Mouse (Mus musculus): ENCODE measurements at regions not wholly inside any gene's neighbourhood (a gene's known extent, or its start where the extent isn't known, plus 50 kb on each side); places are given as distances from the start of the nearest gene placed in this dataset.
"Not testable (repeated sequence)": the region's sequence is repeated elsewhere in the genome, so short reads cannot be mapped to it uniquely, and the experiment has no call there.

DNA sequence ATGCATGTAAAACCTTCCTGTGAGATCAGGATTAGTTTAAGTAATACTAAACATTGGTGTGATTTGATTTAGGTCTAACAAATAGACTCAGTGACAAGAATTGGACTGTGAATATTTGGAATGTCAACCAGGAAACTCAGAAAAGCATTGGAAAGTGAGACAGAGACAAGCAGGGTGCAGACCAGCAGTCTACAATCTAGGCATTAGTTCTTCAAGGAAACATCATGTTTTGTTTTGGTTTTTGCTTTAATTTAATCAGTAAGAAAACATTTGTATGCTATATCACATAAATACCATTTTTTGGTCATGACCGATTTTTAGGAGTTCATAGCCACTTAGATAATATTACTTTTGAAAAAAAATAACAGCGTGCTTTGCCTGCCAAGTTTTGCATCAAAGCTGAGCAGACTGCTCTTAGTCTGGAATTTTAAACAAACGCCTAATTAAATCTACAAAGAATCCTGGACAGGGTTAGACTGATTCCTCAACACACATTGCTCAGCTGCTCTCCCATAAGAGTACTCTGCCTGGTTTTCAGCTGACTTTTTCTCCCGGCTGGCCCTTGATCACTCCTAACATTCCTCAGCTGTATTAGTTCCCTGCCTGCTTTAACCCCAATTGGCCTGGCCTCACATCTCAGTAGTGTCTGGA is 396.5 kb upstream of the Kcnh7 start:
- Histone ChIP-seq H3K4me3 (ENCODE audit: low read depth, low read length) (no peak overlapping the region), H3K36me3 (ENCODE audit: insufficient read depth, low read length) (no peaks in the 10 kb centered on the region), H3K4me2 (ENCODE audit: low read depth, low read length, poor library complexity, severe bottlenecking) (no peak overlapping the region), H3K27ac (ENCODE audit: low read depth, low read length) (no peak overlapping the region), H3K9me3 (ENCODE audit: low read length) (no peaks in the 10 kb centered on the region), H3K27me3 (ENCODE audit: insufficient read depth, low read length) (no peaks in the 10 kb centered on the region), H3K4me1 (ENCODE audit: insufficient read depth, low read length) (no peaks in the 10 kb centered on the region), H3K9ac (replicated peaks; ENCODE audit: low read length, poor library complexity, severe bottlenecking) (no peak overlapping the region)
- ATAC-seq (ENCODE audit: low FRiP score) (no peak), DNase-seq (ENCODE audit: low spot score) (no peak)
- TF ChIP-seq CTCF (IDR thresholded peaks at IDR 0.05), result no peak
- 74% methylated on average over 4 of the region's 4 CpGs for WGBS

DNA sequence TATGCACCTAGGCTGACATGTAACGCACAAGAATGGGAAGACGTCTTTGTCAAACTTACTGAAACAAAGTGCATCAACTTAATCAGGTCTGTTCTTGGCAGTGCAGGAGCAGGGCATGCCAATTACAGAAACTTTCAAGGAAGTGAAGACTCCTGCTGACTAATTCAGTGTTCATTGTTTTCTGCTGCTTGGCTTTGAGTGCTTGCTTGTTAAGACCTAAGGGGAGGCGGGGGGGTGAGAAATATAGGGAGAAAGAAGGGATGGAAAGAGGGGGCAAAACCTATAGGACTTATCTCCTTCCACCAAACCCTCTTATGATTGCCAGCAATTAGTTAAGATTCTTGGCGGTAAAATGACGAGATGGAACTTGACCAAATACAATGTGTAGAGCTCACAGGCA is 391.1 kb upstream of the Kcnh7 start:
- Histone ChIP-seq H3K9me3 (ENCODE audit: low read length) (no peaks in the 10 kb centered on the region), H3K27ac (ENCODE audit: low read depth, low read length) (no peak overlapping the region), H3K4me1 (ENCODE audit: insufficient read depth, low read length) (no peaks in the 10 kb centered on the region), H3K36me3 (ENCODE audit: insufficient read depth, low read length) (no peaks in the 10 kb centered on the region), H3K4me3 (ENCODE audit: low read depth, low read length) (no peak overlapping the region), H3K4me2 (ENCODE audit: low read depth, low read length, poor library complexity, severe bottlenecking) (no peak overlapping the region), H3K9ac (replicated peaks; ENCODE audit: low read length, poor library complexity, severe bottlenecking) (no peak overlapping the region), H3K27me3 (ENCODE audit: insufficient read depth, low read length) (no peaks in the 10 kb centered on the region)
- no peak for TF ChIP-seq CTCF (IDR thresholded peaks at IDR 0.05)
- DNase-seq (ENCODE audit: low spot score) (no peak), ATAC-seq (ENCODE audit: low FRiP score) (no peak)
- WGBS, result 45% methylated on average over 5 of the region's 5 CpGs

DNA sequence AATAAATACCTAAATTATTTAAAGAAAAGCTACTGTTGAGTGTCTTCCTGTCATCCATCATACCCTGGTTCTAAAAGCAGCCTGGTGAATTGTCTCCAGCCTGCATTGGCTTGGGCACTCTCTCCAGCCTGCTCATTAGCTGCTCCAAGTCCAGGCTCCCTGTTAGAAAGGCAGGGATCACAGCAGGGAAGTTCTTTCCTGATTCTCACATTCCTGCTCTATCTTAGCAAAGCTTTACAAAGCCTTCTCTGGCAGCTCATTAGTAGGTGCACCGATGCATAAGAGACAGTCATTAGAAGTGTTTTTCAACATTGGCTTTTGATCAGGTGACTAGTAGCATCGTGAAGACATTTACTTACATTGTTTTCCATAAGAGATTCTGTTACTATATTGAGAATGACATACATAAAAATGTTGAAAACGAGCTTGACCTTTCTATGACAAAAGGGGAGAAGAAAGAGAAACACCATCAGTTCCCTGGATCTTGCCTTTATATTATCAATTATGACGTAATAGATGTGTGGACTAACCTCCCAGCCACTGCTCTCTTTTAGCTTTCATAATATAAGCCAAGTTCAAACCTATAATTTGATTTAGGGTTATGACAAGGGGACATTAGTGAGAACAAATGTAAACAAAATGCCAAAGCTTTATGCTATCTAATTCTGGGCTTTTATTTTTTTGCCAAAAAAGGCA is 390.1 kb upstream of the Kcnh7 start:
- Histone ChIP-seq H3K4me3 (ENCODE audit: low read depth, low read length) (no peak overlapping the region), H3K4me2 (ENCODE audit: low read depth, low read length, poor library complexity, severe bottlenecking) (no peak overlapping the region), H3K4me1 (ENCODE audit: insufficient read depth, low read length) (no peaks in the 10 kb centered on the region), H3K27ac (ENCODE audit: low read depth, low read length) (no peak overlapping the region), H3K27me3 (ENCODE audit: insufficient read depth, low read length) (no peaks in the 10 kb centered on the region), H3K9ac (replicated peaks; ENCODE audit: low read length, poor library complexity, severe bottlenecking) (no peak overlapping the region), H3K36me3 (ENCODE audit: insufficient read depth, low read length) (no peaks in the 10 kb centered on the region), H3K9me3 (ENCODE audit: low read length) (no peaks in the 10 kb centered on the region)
- WGBS, result 14% methylated on average over 4 of the region's 4 CpGs
- DNase-seq (ENCODE audit: low spot score), result peak; percentile 28
- no peak for ATAC-seq (ENCODE audit: low FRiP score)
- no peak for TF ChIP-seq CTCF (IDR thresholded peaks at IDR 0.05)

DNA sequence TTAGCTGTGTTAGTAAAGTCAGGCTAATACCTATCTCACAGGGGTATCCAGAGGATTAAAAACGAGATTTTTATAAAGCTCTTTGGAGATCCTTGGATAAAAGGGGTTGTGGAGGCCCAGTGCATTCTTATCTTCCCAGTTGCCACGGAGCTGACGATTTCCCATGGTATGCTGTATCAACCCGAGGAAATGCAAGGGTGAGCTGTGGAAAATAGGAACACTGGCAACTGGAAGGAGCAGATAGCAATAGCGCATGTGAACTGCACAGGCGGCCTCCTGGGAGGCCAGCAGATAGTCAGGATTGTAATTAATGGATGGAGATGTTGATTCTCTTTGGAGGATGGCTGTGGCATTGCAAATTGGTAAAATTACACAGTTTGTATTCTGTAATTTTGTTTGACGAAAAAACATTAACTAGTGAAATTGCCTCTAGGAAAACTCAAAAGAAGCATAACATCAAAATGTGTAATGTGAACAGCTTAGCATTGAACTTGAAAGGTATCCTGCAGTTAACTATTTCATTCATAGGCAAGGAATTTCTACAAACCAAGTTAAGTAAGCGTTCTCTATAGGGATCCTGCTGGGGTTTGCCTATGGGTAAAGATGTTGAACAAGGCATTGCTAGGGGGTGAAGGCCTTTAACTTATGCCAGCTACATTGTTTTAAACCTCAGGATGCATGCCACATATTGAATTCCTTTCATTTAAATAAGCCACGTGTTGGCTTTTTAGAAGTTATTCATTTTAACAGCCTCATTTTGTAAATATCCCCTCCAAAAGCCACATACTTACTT is 389.1 kb upstream of the Kcnh7 start:
- no peaks in the 10 kb centered on the region for H3K9me3 ChIP-seq (ENCODE audit: low read length)
- no peak overlapping the region for H3K27ac ChIP-seq (ENCODE audit: low read depth, low read length)
- H3K4me1 ChIP-seq (ENCODE audit: insufficient read depth, low read length), result no peaks in the 10 kb centered on the region
- no peak overlapping the region for H3K9ac ChIP-seq (replicated peaks; ENCODE audit: low read length, poor library complexity, severe bottlenecking)
- WGBS, result 19% methylated on average over 9 of the region's 9 CpGs
- no peaks in the 10 kb centered on the region for H3K36me3 ChIP-seq (ENCODE audit: insufficient read depth, low read length)
- no peak overlapping the region for H3K4me3 ChIP-seq (ENCODE audit: low read depth, low read length)
- ATAC-seq (ENCODE audit: low FRiP score) (no peak), DNase-seq (ENCODE audit: low spot score) (no peak)
- H3K4me2 ChIP-seq (ENCODE audit: low read depth, low read length, poor library complexity, severe bottlenecking), result no peak overlapping the region
- H3K27me3 ChIP-seq (ENCODE audit: insufficient read depth, low read length), result no peaks in the 10 kb centered on the region
- TF ChIP-seq CTCF (IDR thresholded peaks at IDR 0.05), result no peak

DNA sequence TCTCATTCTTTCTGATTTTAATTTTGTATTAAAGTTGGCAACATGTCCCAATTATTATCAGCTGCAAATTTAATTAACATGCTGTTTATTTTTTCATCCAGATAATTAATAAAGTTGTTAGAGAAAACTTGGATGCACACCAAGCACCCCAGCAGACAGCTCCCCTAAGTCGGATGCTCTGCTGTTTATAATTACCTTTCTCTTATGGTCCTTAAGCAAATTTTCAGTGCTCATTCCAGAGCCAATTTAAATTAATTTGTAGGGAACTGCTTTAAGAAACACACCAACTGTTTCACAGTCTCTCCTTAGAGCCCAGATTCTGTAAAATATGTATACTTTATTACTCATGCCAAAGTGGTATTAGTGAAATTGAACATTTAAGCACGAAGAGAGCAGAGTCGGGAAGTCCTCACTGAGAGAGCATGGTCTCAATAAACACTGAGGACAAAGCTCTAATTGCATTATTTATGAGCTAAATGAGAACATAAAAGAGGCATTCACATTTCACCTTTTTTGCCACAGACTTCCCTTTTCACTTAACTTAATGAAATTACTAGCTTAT is 372.9 kb upstream of the Kcnh7 start:
- DNase-seq (ENCODE audit: low spot score) (no peak), ATAC-seq (ENCODE audit: low FRiP score) (no peak)
- Histone ChIP-seq H3K9ac (replicated peaks; ENCODE audit: low read length, poor library complexity, severe bottlenecking) (no peak overlapping the region), H3K9me3 (ENCODE audit: low read length) (no peaks in the 10 kb centered on the region), H3K4me1 (ENCODE audit: insufficient read depth, low read length) (no peaks in the 10 kb centered on the region), H3K4me3 (ENCODE audit: low read depth, low read length) (no peak overlapping the region), H3K36me3 (ENCODE audit: insufficient read depth, low read length) (no peaks in the 10 kb centered on the region), H3K27ac (ENCODE audit: low read depth, low read length) (no peak overlapping the region), H3K27me3 (ENCODE audit: insufficient read depth, low read length) (no peaks in the 10 kb centered on the region), H3K4me2 (ENCODE audit: low read depth, low read length, poor library complexity, severe bottlenecking) (no peak overlapping the region)
- 60% methylated on average over 3 of the region's 3 CpGs for WGBS
- TF ChIP-seq CTCF (IDR thresholded peaks at IDR 0.05), result no peak

DNA sequence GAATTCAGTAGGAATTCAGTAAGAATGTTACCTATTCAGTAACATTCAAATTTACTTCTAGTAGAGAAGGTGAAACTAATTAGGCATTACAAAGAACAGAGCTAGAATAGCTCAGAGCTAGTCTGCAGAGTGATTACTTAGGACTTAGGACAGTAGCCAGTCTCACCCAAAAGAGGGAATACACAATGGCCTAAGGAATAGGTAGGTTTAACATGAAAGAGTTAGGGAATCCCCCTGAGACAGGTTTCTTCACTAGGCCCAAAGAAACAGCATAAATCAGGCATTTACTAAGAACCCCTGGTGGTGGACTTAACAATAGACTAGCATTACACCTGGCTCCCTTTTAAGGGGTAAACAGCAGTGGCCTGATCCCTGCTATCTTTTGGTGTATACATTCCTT is 357.7 kb upstream of the Kcnh7 start:
- not testable (repeated sequence) for H3K36me3 ChIP-seq (ENCODE audit: insufficient read depth, low read length); ATAC-seq (ENCODE audit: low FRiP score); H3K4me1 ChIP-seq (ENCODE audit: insufficient read depth, low read length); DNase-seq (ENCODE audit: low spot score); H3K4me2 ChIP-seq (ENCODE audit: low read depth, low read length, poor library complexity, severe bottlenecking); H3K9me3 ChIP-seq (ENCODE audit: low read length); H3K27me3 ChIP-seq (ENCODE audit: insufficient read depth, low read length); H3K9ac ChIP-seq (replicated peaks; ENCODE audit: low read length, poor library complexity, severe bottlenecking); H3K27ac ChIP-seq (ENCODE audit: low read depth, low read length); H3K4me3 ChIP-seq (ENCODE audit: low read depth, low read length)

Measured in midbrain, postnatal 0 days (tissue).